ENCODE assay signal across 14 mouse cellular contexts in the genomic region with DNA sequence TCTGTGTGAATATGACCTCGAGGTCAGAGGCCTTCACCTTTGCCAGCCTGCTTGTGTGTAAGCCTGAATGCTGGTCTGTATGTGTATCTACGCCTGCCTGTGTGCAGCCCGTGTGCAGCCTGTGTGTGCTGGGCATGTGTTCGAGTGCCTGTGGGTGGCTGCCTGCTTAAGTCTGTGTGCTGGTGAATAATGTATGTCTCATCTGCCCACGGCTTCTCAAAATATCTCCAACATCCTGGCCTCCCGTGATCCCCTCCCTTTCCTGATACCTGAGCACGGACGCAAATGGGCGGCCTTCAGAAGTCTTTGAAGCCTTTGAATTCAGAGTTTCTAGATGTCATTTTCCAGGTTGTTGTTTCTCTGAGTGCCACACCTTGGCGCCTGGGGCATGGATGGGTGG.
A peak's percentile ranks its signal among the peaks of the same experiment; 100 is the strongest.
DNase-seq lines count a peak whose midpoint lies in the region.
"Had no signal": no experiment of that assay in that cellular context is flagged by ENCODE, and none has a peak within 500 bp of the region (broad histone marks: within the 10 kb centered on the region; RNA-seq: fewer than 3 reads in every experiment).

No protein-coding gene starts in this region.

- DNase-seq in frontal cortex, adult 2 months (ENCODE audit: extremely low spot score in 1 of 2, low spot score in 1 of 2), result peak; percentile 20 to 34
- no peak for DNase-seq in frontal cortex, postnatal 10 days (ENCODE audit: low spot score in 2 of 2)
- peak; percentile 23 to 40 for DNase-seq in left cerebral cortex, adult 18-20 months (ENCODE audit: low spot score in 2 of 2)
- no peak for DNase-seq in left cerebral cortex, postnatal 10 days (ENCODE audit: extremely low spot score in 1 of 2, low spot score in 2 of 2)
- peak; percentile 72 for DNase-seq in brain, adult 2 months (ENCODE audit: low read depth, low spot score)
- peak; percentile 56 for DNase-seq in telencephalon, adult 2 months (ENCODE audit: low read depth, low spot score)
- no peak for DNase-seq in thymus, postnatal 10 days (ENCODE audit: low spot score in 2 of 2)
- DNase-seq: adrenal gland, postnatal 10 days; cerebellum, adult 11-12 months; cerebellum, adult 9-10 months; cerebellum, postnatal 25 days; gastrocnemius, postnatal 14 days; heart, adult 2 months; heart, postnatal 14 days had no signal

- intact Hi-C loops in left cerebral cortex, postnatal 10 days (cut with DNase I), result no loop called here

Comparison
In these comparisons a context has a peak if more than half of its experiments do, and no peak if none do; other contexts are left out.
1. DNase-seq: peak in frontal cortex, adult 2 months (2 of 2), left cerebral cortex, adult 18-20 months (2 of 2), brain, adult 2 months (single experiment) and telencephalon, adult 2 months (single experiment); none in frontal cortex, postnatal 10 days (0 of 2), left cerebral cortex, postnatal 10 days (0 of 2) and thymus, postnatal 10 days (0 of 2).